Mouse (Mus musculus): Measurements from ENCODE around the gene Nrtn. TPM values are rescaled to one million over a fixed set of nuclear protein-coding genes. Genes with fewer than 3 reads are reported as not detected.
A peak's percentile ranks its signal among the peaks of the same experiment; 100 is the strongest.

Gene Nrtn
- polyA plus RNA-seq, 1 experiment from 2014 or later: 9.5 TPM

DNA sequence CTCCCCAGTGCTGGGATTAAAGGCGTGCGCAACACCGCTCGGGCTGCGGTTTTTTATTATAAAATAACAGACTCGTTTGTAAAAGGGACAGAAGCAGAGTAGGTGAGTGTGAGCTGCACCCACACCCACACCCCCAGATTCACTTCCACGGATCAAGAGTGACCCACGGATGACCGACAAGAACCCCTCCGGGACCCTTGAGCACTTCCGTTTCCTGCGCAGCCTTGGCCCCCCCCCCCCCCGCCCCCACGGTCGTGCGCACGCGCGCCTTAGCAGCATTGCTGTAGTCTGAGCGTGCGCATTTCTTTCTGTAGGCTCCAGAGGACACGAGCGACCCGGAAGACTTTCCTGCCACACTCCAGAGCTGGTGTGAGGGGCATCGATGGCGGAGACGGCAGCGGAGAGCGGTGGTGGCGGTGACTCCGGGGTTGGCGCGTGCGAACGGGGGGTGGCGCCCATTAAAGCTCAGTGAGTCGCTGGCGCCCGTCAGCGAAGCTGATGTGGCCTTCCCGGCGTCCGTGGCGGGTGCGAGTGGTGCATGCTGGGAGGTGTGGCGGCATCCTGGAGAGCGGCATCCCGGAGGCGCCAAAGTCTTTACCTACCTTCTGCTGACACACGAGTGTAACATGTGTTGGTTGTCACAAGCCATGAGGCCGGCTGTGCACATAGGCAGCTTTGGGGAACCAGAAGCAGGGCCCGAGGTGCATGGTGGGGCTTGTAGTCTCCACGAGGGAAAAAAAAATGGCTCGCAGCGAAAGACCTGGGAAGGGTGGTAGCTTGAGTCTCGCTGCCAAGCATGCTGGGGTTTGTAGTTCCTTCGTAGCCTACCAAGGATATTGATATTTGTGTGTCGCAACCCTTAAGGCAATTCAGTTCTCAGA is 7.4 kb upstream of the Nrtn start, which contains the start of gene Dus3l:
Dus3l (plus strand) TSS at position 284 of the 881 bp plus-strand sequence.
- H3K4me1 ChIP-seq (ENCODE audit: control insufficient read depth, insufficient read depth, low read length): peaks cover 8% of the 10 kb centered on the region; the same call in 1 of the 2 replicates
- peak within 1 kb of the TSS; percentile 59 for H3K4me2 ChIP-seq (replicated peaks; ENCODE audit: low read depth, low read length)
- peak within 1 kb of the TSS; percentile 80 for H3K9ac ChIP-seq (ENCODE audit: low read depth, low read length)
- peak within 1 kb of the TSS; percentile 94 for H3K27ac ChIP-seq (ENCODE audit: low read depth, low read length)
- peak; percentile 75 for ATAC-seq (ENCODE audit: low FRiP score, low TSS enrichment)
- no peaks in the 10 kb centered on the region for H3K9me3 ChIP-seq (ENCODE audit: control insufficient read depth, low read length)
- WGBS: 2% methylated on average over 58 of the region's 58 CpGs
- peak within 1 kb of the TSS; percentile 66 for H3K4me3 ChIP-seq (ENCODE audit: low read length)
- no peaks in the 10 kb centered on the region for H3K27me3 ChIP-seq (ENCODE audit: control insufficient read depth, insufficient read depth, low read length)
- peaks cover 32% of the 10 kb centered on the region for H3K36me3 ChIP-seq (ENCODE audit: control insufficient read depth, insufficient read depth, low read length)

DNA sequence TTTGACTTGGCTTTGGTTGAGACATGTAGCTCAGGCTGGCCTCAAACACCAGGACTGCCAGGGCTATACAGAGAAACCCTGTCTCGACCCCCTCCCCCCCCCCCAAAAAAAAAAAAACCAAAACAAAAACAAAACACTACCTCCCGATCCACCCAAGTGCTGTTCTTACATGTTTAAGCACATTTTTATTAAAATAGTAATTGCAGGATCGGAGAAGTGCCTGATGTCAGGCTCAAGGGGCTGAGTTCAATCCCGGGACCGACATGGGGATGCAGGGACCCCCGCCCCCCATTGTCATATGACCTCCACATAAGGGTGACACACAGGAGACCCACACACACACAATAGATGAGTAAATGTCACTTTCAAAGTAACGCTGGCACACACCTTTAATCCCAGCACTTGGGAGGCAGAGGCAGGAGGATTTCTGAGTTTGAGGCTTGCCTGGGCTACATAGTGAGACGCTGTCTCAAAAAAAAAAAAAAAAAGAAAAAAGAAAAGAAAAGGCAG is 6.5 kb upstream of the Nrtn start:
- H3K4me3 ChIP-seq (ENCODE audit: low read length): peak overlapping the region; percentile 66
- H3K4me1 ChIP-seq (ENCODE audit: control insufficient read depth, insufficient read depth, low read length): peaks cover 8% of the 10 kb centered on the region; the same call in 1 of the 2 replicates
- ATAC-seq (ENCODE audit: low FRiP score, low TSS enrichment): no peak
- 80% methylated on average over 8 of the region's 8 CpGs for WGBS
- H3K36me3 ChIP-seq (ENCODE audit: control insufficient read depth, insufficient read depth, low read length): peaks cover 22% of the 10 kb centered on the region
- H3K9me3 ChIP-seq (ENCODE audit: control insufficient read depth, low read length): no peaks in the 10 kb centered on the region
- no peaks in the 10 kb centered on the region; the same call in 1 of the 2 replicates for H3K27me3 ChIP-seq (ENCODE audit: control insufficient read depth, insufficient read depth, low read length)
- H3K27ac ChIP-seq (ENCODE audit: low read depth, low read length): peak overlapping the region; percentile 94; the same call in 1 of the 2 replicates
- peak overlapping the region; percentile 59 for H3K4me2 ChIP-seq (replicated peaks; ENCODE audit: low read depth, low read length)
- H3K9ac ChIP-seq (ENCODE audit: low read depth, low read length): no peak overlapping the region

DNA sequence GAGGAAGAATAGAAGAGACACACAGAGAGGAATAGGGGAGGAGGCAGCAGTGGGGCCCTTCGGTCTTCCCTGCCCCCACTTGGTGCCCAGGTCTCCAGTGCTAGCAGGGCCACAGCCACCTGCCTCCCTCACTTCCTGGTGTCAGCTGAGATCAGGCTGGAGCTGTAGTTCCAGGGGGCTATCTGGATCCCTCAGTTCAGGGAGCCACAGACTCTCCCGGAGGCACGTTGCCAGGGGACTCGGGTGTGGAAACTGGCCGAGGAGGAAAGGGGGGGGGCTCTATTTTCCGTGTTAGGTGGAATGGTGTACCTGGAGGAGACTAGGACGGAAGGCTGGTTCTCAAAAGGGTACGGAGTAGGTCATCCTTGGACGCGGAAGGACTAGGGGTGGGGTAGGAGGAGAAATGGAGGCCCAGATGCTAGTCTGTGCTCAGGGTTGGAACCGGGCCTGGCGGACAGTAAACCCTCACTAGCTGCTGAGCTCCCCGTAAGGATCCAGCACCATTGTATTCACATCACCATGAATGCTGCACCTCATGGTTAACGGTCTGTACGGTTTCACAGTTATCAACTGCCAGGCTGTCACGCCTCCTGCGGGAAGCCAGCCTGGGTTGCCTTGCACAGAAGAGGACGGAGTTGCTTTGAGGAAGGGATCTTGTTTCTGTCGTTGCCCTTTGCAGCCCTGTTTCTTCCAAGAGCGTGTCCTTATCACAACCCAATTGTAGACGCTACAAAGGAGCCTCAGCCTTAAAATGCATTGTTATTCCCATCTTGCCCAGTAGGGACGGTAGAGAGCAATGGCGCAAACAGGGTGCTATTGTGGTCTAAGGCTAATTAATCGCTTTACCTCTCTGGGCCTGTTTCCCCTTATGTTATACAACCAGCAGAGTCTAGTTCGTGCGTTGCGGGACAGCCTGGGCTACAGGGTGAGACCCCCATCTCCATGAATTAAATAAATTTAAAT is 5.7 kb upstream of the Nrtn start:
- Histone ChIP-seq H3K27me3 (ENCODE audit: control insufficient read depth, insufficient read depth, low read length) (no peaks in the 10 kb centered on the region; the same call in 1 of the 2 replicates), H3K9me3 (ENCODE audit: control insufficient read depth, low read length) (no peaks in the 10 kb centered on the region), H3K4me1 (ENCODE audit: control insufficient read depth, insufficient read depth, low read length) (peaks cover 8% of the 10 kb centered on the region; the same call in 1 of the 2 replicates), H3K27ac (ENCODE audit: low read depth, low read length) (peak overlapping the region; percentile 3; the same call in 1 of the 2 replicates), H3K36me3 (ENCODE audit: control insufficient read depth, insufficient read depth, low read length) (peaks cover 15% of the 10 kb centered on the region), H3K9ac (ENCODE audit: low read depth, low read length) (no peak overlapping the region), H3K4me3 (ENCODE audit: low read length) (peak overlapping the region; percentile 46; the same call in 1 of the 2 replicates), H3K4me2 (replicated peaks; ENCODE audit: low read depth, low read length) (no peak overlapping the region)
- no peak for ATAC-seq (ENCODE audit: low FRiP score, low TSS enrichment)
- 47% methylated on average over 27 of the region's 27 CpGs for WGBS

DNA sequence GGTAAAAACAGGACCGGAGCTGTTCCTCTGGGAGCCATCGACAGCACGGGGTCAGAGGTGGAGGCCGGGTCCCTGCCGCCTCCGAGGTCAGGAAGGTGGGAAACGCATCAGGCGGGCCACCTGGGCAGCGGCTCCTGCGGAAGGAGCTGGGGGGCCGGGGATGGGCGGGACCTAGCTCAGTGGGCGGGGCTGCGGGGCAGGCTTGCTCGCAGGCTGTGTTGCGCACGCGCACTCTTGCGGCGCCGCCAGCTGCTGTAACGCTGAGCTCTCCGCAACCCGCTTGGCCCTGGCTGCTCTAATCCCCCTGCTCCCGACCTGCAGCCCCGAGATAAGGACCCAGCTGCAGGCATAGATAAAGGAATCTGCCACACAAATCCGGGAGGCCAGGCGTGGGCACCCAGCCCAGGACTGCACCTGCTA is 4.7 kb upstream of the Nrtn start:
- Histone ChIP-seq H3K36me3 (ENCODE audit: control insufficient read depth, insufficient read depth, low read length) (peaks cover 5% of the 10 kb centered on the region; the same call in 1 of the 2 replicates), H3K9ac (ENCODE audit: low read depth, low read length) (peak overlapping the region; percentile 64), H3K27me3 (ENCODE audit: control insufficient read depth, insufficient read depth, low read length) (peaks cover 3% of the 10 kb centered on the region; the same call in 1 of the 2 replicates), H3K9me3 (ENCODE audit: control insufficient read depth, low read length) (no peaks in the 10 kb centered on the region), H3K4me1 (ENCODE audit: control insufficient read depth, insufficient read depth, low read length) (peaks cover 8% of the 10 kb centered on the region; the same call in 1 of the 2 replicates), H3K4me2 (replicated peaks; ENCODE audit: low read depth, low read length) (peak overlapping the region; percentile 83), H3K4me3 (ENCODE audit: low read length) (peak overlapping the region; percentile 46), H3K27ac (ENCODE audit: low read depth, low read length) (peak overlapping the region; percentile 63; the same call in 1 of the 2 replicates)
- 0% methylated on average over 24 of the region's 28 CpGs for WGBS
- peak; percentile 22 for ATAC-seq (ENCODE audit: low FRiP score, low TSS enrichment)

DNA sequence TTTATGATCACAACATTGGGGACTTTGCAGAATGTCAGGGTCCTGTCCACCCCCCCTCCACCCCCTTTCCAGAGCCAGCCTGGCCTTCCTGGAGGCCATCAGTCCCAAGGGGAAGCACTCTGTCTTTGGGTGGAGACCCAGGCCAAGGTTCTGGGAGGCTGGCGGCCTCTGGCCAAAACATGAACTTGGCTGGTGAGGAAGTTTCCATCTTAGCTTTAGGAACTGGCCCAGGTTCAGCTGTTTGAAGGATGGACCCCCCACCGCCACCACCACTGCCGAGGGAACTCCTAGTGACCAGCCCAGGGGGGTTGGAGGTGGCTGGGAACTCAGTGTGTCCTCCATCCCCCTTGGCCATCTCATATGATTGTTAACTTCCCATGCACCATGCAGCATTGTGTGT is 3.7 kb upstream of the Nrtn start:
- Histone ChIP-seq H3K36me3 (ENCODE audit: control insufficient read depth, insufficient read depth, low read length) (no peaks in the 10 kb centered on the region), H3K4me1 (ENCODE audit: control insufficient read depth, insufficient read depth, low read length) (peaks cover 8% of the 10 kb centered on the region; the same call in 1 of the 2 replicates), H3K27ac (ENCODE audit: low read depth, low read length) (no peak overlapping the region), H3K4me3 (ENCODE audit: low read length) (no peak overlapping the region), H3K9me3 (ENCODE audit: control insufficient read depth, low read length) (no peaks in the 10 kb centered on the region), H3K4me2 (replicated peaks; ENCODE audit: low read depth, low read length) (no peak overlapping the region), H3K27me3 (ENCODE audit: control insufficient read depth, insufficient read depth, low read length) (peaks cover 12% of the 10 kb centered on the region; the same call in 1 of the 2 replicates), H3K9ac (ENCODE audit: low read depth, low read length) (no peak overlapping the region)
- ATAC-seq (ENCODE audit: low FRiP score, low TSS enrichment): no peak
- 66% methylated on average over 3 of the region's 3 CpGs for WGBS

DNA sequence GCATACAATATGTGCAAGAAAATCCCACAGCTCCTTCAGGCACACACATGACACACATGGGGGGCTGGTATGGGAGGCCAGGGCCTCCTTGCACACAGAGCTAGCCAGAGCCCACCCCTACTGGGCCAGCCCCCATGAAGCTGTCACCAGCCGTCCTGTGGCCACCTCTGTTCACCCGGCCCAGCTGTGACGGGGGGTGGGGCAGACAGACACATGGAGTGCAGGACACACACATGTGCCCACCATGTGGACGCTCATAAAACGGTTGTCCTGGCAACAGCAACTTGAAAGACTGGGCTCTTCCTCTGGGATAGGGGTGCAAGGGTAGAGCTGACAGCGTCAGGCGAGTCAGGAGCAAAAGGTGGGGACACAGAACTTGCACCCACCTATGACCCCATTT is 1.9 kb upstream of the Nrtn start:
- peaks cover 30% of the 10 kb centered on the region for H3K27me3 ChIP-seq (ENCODE audit: control insufficient read depth, insufficient read depth, low read length)
- 32% methylated on average over 7 of the region's 7 CpGs for WGBS
- no peak for ATAC-seq (ENCODE audit: low FRiP score, low TSS enrichment)
- H3K4me1 ChIP-seq (ENCODE audit: control insufficient read depth, insufficient read depth, low read length): peaks cover 10% of the 10 kb centered on the region; the same call in 1 of the 2 replicates
- H3K27ac ChIP-seq (ENCODE audit: low read depth, low read length): no peak overlapping the region
- H3K4me3 ChIP-seq (ENCODE audit: low read length): no peak overlapping the region
- H3K4me2 ChIP-seq (replicated peaks; ENCODE audit: low read depth, low read length): no peak overlapping the region
- no peaks in the 10 kb centered on the region for H3K9me3 ChIP-seq (ENCODE audit: control insufficient read depth, low read length)
- H3K36me3 ChIP-seq (ENCODE audit: control insufficient read depth, insufficient read depth, low read length): no peaks in the 10 kb centered on the region
- H3K9ac ChIP-seq (ENCODE audit: low read depth, low read length): no peak overlapping the region

DNA sequence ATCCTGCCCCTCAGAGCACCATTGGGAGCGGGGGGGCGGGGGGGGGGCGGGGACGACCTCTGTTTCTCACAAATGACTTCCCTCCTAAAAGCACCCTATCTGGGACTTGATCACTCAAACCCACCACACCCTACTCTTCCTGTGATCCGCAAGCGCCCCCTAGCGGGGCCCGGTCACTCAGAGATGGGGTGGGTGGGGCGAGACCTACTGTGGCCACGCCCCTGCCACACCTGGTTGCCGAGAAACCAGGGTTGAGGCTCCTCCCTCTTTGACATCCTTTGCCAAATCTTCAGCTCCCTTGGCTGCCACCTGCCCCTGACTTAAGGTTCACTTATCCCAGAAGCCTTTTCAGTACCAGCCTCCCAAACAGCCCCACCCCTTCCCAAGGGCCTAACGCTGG is 802 bp upstream of the Nrtn start:
- Histone ChIP-seq H3K27ac (ENCODE audit: low read depth, low read length) (no peak overlapping the region), H3K4me1 (ENCODE audit: control insufficient read depth, insufficient read depth, low read length) (peaks cover 10% of the 10 kb centered on the region; the same call in 1 of the 2 replicates)

DNA sequence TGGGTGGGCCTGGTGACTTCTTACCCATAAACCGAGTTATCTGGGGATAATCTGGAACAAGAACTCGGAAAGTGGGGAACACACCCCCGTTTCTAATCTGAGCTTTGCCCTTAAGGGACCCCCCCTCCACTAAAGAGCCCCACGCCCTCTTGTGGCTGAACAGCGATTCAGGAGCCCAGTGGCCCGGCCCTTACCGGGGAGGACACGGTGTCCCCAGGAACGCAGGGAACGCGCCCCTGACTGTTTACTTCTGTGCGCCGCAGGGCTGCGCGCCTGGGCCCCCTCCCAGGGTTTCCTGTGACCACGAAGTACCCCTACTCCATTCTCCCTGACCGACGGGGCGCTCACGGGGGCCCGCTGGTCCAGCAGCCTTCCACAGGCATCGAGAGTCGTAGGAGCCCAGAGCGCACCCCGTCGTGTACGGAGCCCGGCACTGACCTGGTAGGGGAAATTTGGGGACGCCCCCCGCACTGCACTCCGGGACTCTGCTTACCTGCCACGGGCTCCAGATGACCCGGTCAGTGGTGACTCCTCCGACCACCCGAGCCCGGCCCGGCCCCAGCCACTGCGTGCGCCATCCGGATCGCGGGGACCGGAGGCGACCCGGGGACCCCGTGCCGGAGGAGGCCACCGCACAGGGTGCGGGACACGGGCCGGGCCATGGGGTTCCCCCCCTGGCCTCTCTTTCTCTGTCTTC is 479 bp downstream of the Nrtn start:
- peak overlapping the region; percentile 65 for H3K9ac ChIP-seq (ENCODE audit: low read depth, low read length)
- peaks cover 5% of the 10 kb centered on the region; the same call in 1 of the 2 replicates for H3K4me1 ChIP-seq (ENCODE audit: control insufficient read depth, insufficient read depth, low read length)
- H3K36me3 ChIP-seq (ENCODE audit: control insufficient read depth, insufficient read depth, low read length): no peaks in the 10 kb centered on the region
- no peak overlapping the region for H3K27ac ChIP-seq (ENCODE audit: low read depth, low read length)
- peaks cover 51% of the 10 kb centered on the region for H3K27me3 ChIP-seq (ENCODE audit: control insufficient read depth, insufficient read depth, low read length)
- peak overlapping the region; percentile 97 for H3K4me2 ChIP-seq (replicated peaks; ENCODE audit: low read depth, low read length)
- peak; percentile 25 for ATAC-seq (ENCODE audit: low FRiP score, low TSS enrichment)
- H3K9me3 ChIP-seq (ENCODE audit: control insufficient read depth, low read length): no peaks in the 10 kb centered on the region
- WGBS: 3% methylated on average over 49 of the region's 51 CpGs
- peak overlapping the region; percentile 51 for H3K4me3 ChIP-seq (ENCODE audit: low read length)

More for the DNA sequence above, 802 bp upstream of the Nrtn start:
- H3K4me3 ChIP-seq (ENCODE audit: low read length): no peak overlapping the region
- H3K4me2 ChIP-seq (replicated peaks; ENCODE audit: low read depth, low read length): 0 out of 2 replicates have a peak overlapping the region, but pooled peaks have one; percentile 97
- 0 out of 2 replicates have a peak, but pooled peaks have one; percentile 14 for ATAC-seq (ENCODE audit: low FRiP score, low TSS enrichment)
- H3K9me3 ChIP-seq (ENCODE audit: control insufficient read depth, low read length): no peaks in the 10 kb centered on the region
- H3K9ac ChIP-seq (ENCODE audit: low read depth, low read length): no peak overlapping the region
- WGBS: 5% methylated on average over 12 of the region's 12 CpGs
- H3K27me3 ChIP-seq (ENCODE audit: control insufficient read depth, insufficient read depth, low read length): peaks cover 41% of the 10 kb centered on the region
- no peaks in the 10 kb centered on the region for H3K36me3 ChIP-seq (ENCODE audit: control insufficient read depth, insufficient read depth, low read length)

Data from kidney, embryonic 14.5 days (tissue).